Mouse (Mus musculus): ENCODE results near the gene Olfr692. TPM values are rescaled to one million over a fixed set of nuclear protein-coding genes. Genes with fewer than 3 reads are reported as not detected.

Gene Olfr692
- total RNA-seq, 2 experiments from 2014 or later, result not detected

DNA sequence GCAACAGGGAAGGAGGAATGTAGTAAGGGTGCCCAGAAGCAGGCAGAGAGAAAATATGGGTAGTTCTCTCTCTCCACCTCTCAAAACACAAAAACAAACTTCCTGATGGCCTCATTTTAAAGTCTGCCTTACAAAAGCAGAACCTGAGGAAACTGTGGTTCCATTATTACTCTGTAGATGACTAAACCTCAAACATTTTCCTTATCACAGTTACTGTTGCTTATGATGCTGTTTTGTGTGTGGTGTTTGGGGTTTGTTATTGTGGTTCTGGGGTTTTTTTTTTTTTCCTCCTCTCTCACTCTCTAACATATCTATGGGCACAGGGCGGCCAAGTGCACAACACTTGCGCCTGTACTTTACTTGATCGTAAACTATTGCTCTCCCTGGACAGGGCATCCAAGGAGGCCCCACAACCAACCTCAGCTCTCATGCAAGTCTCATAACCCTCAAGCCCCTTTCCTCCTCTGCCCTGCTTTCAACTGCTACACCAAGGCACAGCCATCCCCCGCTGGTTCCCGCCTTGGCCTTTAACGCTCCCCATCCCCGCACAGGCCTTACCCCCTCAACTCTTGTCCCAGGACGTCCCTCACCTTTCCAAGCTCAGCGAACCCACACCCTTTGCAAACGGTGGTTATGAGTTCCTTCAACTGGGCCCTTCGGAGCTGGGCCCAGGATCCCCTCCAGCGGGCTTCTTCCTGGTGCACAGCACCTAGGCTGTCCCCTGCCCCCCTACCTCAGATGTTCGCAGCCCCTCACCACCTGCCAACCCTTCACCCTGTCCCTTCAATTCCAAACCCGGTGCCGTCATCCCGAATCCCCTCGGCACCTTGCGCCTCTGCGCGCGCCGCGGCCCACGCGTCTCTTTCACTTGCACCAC lies 31.3 kb downstream of the Olfr692 start:
- peak in 1 of 2 experiments; percentile 13 for DNase-seq (ENCODE audit: low spot score in 2 of 2)
- intact Hi-C loops (cut with DNase I), result no loop called here

DNA sequence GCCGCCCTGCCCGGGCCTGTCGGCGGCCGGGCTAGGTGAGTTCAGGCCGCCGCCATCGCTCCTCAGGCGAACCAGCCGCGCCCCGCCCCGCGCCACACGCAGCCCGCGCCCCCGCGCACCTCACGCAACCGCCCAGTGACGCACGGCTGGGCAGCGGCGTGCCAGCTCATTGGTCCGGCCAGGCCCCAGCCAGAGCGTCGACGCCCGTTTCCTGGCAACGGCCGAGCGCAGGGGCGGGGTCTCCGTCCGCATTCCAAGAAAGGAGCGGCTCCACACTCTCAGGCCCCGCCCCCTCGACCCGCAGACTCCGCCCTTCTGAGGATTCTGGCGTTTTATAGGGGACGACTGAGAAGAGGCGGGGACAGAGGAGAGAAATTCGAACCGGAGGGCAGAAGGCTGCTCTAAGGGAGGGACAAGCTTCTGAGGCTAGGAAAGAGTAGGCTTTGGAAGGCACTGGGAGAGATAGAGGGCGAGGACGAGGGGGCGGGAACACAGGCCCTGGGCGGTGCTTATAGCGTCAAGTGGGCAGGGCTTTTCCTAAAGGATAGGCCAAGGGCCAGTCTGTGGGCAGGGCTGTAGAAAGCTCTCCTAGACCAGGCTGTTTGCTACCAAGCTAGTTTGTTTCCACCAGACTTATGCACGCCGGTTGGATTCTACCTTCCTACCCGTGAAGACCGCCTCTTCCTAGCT lies 32.0 kb downstream of the Olfr692 start, which contains the start of gene Fam160a2:
Fam160a2 (minus strand) TSS at position 120 of the 690 bp plus-strand sequence.
- intact Hi-C loops (cut with DNase I), result loop anchor here (5.0 kb wide), 1 partner anchor 232 kb away; the partner anchor contains the start of gene Trim3
- peak; percentile 99 to 100 for DNase-seq (ENCODE audit: low spot score in 2 of 2)

DNA sequence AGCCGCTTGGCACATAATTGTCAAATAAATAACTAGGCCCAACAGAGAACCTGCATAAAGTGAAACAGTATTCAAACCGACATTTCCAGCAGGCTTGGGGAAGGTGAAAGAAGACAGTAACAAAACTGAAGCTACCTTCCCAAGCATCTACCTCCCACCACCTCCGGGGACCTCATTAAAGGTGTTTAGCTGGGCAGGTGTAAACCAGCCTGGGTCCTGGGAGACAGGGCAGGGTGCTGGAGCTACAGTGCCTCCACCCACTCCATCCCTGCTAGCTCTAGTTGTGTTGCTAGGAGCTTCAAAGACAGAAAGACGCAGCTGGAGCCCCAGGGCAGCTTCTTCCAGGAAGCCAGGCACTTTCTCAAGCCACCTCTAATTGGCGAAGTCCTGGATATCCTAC lies 36.2 kb downstream of the Olfr692 start, which contains the start of gene Cnga4:
Cnga4 (plus strand) TSS at position 301 of the 400 bp plus-strand sequence.
- intact Hi-C loops (cut with DNase I), result loop anchor here (5.0 kb wide), 1 partner anchor 228 kb away; the partner anchor contains the start of gene Trim3
- DNase-seq (ENCODE audit: low spot score in 2 of 2), result no peak

DNA sequence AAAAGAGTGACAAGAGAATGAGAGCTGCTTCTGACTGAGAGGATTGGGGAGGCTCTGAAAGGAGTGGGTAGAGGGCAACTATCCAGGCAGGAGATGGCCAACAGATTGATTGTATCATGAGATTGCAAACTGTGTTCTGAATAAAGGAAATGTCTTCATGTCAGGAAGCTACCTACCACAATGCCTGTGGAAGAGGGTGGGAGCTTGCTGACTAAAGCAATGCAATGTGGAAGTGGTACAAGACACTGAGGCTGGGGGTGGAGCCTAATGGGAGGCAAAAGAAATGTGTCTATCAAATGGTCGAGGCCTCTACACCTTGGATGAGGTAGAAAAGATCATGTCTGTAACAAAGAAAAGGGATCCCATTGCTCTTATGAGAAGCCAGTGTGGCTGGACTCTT lies 38.3 kb downstream of the Olfr692 start:
- intact Hi-C loops (cut with DNase I), result no loop called here

DNA sequence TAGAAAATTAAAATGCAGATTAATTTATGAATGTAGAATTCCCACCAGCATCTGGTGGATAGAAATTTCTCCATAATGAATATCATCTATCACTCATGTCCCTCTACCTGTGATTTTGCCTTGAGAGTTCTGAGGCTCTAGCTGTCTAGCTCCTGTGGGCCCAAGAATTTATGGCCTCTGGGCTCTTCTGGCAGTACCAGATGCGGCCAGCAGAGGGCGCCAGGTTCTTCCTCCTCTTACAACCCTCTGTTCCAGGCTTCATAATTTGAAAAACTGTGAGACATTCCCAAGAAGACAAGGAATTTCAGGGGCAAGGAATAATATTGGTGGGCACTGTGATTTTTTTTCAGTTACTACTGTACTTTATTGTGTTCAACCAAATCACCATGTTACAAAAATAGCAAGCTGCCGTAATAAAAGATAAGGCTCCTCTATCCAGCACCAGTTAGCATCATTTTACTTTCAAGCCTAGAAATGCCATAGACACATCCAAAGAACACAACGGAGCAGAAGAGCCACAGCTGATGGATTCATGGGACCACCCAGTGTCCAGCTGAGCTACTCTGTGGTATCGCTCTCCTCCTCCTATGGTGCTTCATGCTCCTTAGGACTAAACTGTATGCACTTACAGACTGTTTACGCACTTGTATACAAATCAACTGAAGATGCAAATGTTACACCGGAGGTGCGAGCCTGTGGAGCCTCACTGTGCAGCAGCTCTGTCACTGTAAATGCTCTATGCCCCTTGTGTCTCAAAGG lies 44.0 kb downstream of the Olfr692 start:
- peak; percentile 88 to 91 for DNase-seq (ENCODE audit: low spot score in 2 of 2)
- intact Hi-C loops (cut with DNase I), result loop anchor here (2.0 kb wide), 2 partner anchors 63 to 103 kb away; no protein-coding TSS in a partner anchor

More for the DNA sequence above, 38.3 kb downstream of the Olfr692 start:
- DNase-seq (ENCODE audit: low spot score in 2 of 2), result no peak

DNA sequence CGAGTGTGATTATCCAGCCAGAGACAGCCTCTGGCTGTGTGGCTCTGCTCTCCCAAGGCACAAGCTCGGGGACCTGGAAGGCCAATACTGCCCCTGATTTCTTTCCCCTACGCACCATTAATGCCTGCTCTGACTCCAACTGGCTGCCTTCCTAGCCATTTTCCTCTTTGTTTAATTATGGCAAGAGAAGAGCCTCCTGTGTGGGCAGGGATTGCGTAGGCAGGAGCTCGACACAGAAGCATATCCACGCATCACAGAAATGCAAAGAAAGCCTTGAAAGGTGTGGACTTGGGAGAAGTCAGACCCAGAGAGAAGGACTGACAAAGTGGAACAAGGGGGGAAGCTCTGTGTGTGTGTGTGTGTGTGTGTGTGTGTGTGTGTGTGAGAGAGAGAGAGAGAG lies 46.4 kb downstream of the Olfr692 start:
- peak; percentile 41 to 85 for DNase-seq (ENCODE audit: low spot score in 2 of 2)
- intact Hi-C loops (cut with DNase I), result no loop called here

DNA sequence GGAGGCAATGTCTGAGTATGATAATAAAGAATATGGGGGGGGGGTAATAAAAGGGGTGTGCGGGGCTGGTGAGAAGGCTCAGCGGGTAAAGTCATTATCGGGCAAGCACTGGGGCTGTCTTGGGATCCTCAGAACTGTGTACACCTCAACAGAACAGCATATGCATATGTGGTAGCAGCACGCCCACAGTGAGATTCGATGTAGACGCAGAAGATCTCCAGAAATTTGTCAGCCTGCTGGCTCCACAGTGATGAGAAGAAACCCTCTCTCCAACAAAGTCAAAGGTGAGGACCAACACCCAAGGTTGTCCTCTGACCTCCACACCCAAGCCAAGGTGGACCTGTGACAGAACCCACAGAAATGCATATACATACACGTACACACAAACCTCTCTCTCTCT lies 48.5 kb downstream of the Olfr692 start:
- DNase-seq (ENCODE audit: low spot score in 2 of 2), result peak in 1 of 2 experiments; percentile 63
- intact Hi-C loops (cut with DNase I), result no loop called here

DNA sequence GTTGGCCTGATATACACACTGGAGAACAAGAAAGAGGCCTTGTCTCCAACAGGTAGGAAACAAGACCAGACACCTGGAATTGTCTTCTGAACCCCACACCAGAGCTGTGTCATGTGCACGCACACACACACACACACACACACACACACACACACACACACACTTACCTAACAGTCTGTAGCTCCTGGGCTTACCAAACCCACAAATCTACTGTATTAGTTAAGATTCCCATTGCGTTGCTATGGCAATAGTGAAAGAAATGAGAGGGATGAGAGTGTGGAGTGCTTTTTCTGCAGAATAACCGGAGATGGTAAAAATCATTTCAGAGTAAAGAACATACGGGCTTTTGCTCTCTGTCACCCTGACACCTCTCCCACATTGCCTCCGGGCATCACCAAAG lies 50.1 kb downstream of the Olfr692 start:
- intact Hi-C loops (cut with DNase I), result no loop called here
- DNase-seq (ENCODE audit: low spot score in 2 of 2), result peak in 1 of 2 experiments; percentile 29

Other genes starting within 250 kb of the Olfr692 start
- gene Olfr683, start 221.2 kb upstream of the Olfr692 start, total RNA-seq (2021), result not detected
- not detected for gene Olfr684, start 204.6 kb upstream of the Olfr692 start, total RNA-seq (2021)
- not detected for gene Olfr685, start 182.2 kb upstream of the Olfr692 start, total RNA-seq (2021)
- not detected for gene Olfr686, start 160.7 kb upstream of the Olfr692 start, total RNA-seq (2021)
- not detected for gene Olfr688, start 80.1 kb upstream of the Olfr692 start, total RNA-seq (2021)
- gene Olfr689, start 57.1 kb upstream of the Olfr692 start, total RNA-seq (2021), result not detected
- gene Olfr690, start 34.1 kb upstream of the Olfr692 start, total RNA-seq (2021), result 1 to 10 TPM in 1 of 2 experiments, under 1 TPM in 1; 0.62 to 1.3 TPM
- 1 to 10 TPM in 1 of 2 experiments, under 1 TPM in 1; 0.73 to 1.2 TPM for gene Olfr691, start 26.0 kb upstream of the Olfr692 start, total RNA-seq (2021)
- not detected for gene Gm5901, start 6.8 kb downstream of the Olfr692 start, total RNA-seq (2021)
- 10 to 100 TPM; 73.2 to 77.9 TPM for gene Fam160a2, start 31.8 kb downstream of the Olfr692 start, total RNA-seq (2021)
- 1 to 10 TPM in 1 of 2 experiments, under 1 TPM in 1; 0.89 to 1.1 TPM for gene Cnga4, start 36.3 kb downstream of the Olfr692 start, total RNA-seq (2021)
- gene Cckbr, start 57.5 kb downstream of the Olfr692 start, total RNA-seq (2021), result 10 to 100 TPM; 56.0 to 66.5 TPM
- 10 to 100 TPM; 20.8 to 22.6 TPM for gene Cavin3, start 114.1 kb downstream of the Olfr692 start, total RNA-seq (2021)
- 100 to 1,000 TPM; 103 to 111 TPM for gene Smpd1, start 186.1 kb downstream of the Olfr692 start, total RNA-seq (2021)
- gene Apbb1, start 213.4 kb downstream of the Olfr692 start, total RNA-seq (2021), result 100 to 1,000 TPM; 433 to 466 TPM
- under 1 TPM; 0.39 to 0.55 TPM for gene Hpx, start 231.9 kb downstream of the Olfr692 start, total RNA-seq (2021)